Mouse (Mus musculus) embryonic facial prominence, embryonic 14.5 days (tissue): ENCODE measurements at regions not wholly inside any gene's neighbourhood (a gene's known extent, or its start where the extent isn't known, plus 50 kb on each side); places are given as distances from the start of the nearest gene placed in this dataset.

Experiments used
- ATAC-seq: fragments of 200-750 bp; cut with Nextera tagmentation; 2 replicates; pipeline ENCODE4 v1.8.0; 2017; ENCODE audit warnings: low read depth, moderate number of reproducible peaks, moderate TSS enrichment
- DNase-seq: peaks from one replicate; pipeline ENCODE4 v3.0.0-alpha.2; 2015; ENCODE audit warnings: low spot score
- H3K27ac ChIP-seq: fragments of 300-500 bp; sonication (generic); replicated peaks from 2 replicates; pipeline ENCODE4 v1.5.1; 2014; ENCODE audit warnings: low read depth, mild to moderate bottlenecking, low read length, moderate library complexity
- H3K27me3 ChIP-seq: fragments of 300-500 bp; sonication (generic); replicated peaks from 2 replicates; pipeline ENCODE4 v1.6.1; 2014; ENCODE audit warnings: low read length; ENCODE audit not compliant: control insufficient read depth, insufficient read depth
- H3K36me3 ChIP-seq: fragments of 300-500 bp; sonication (generic); 2 replicates; pipeline ENCODE4 v1.6.1; 2014; ENCODE audit warnings: low read length, mixed read lengths; ENCODE audit not compliant: control insufficient read depth, insufficient read depth
- H3K4me1 ChIP-seq: fragments of 300-500 bp; sonication (generic); 2 replicates; pipeline ENCODE4 v1.6.1; 2014; ENCODE audit warnings: antibody characterized with exemption, low read length; ENCODE audit not compliant: control insufficient read depth, insufficient read depth
- H3K4me2 ChIP-seq: fragments of 300-500 bp; sonication (generic); 2 replicates; pipeline ENCODE4 v1.6.1; 2014; ENCODE audit warnings: low read depth, mild to moderate bottlenecking, low read length, moderate library complexity, mixed read lengths
- H3K4me3 ChIP-seq: fragments of 300-500 bp; sonication (generic); 2 replicates; pipeline ENCODE4 v1.5.1; 2014; ENCODE audit warnings: low read depth, mild to moderate bottlenecking, low read length
- H3K9ac ChIP-seq: fragments of 300-500 bp; sonication (generic); 2 replicates; pipeline ENCODE4 v1.6.1; 2014; ENCODE audit warnings: low read depth, mild to moderate bottlenecking, low read length, moderate library complexity, mixed read lengths
- H3K9me3 ChIP-seq: fragments of 300-500 bp; sonication (generic); 2 replicates; pipeline ENCODE4 v1.6.1; 2016; ENCODE audit warnings: low read length; ENCODE audit not compliant: control insufficient read depth
- WGBS: fragments of 180-500 bp; shearing (Covaris S2); extraction: QIAGEN DNeasy Blood & Tissue Kit; methylation state at CpG from one replicate; pipeline ENCODE4 v1.1.7; 2014; 5-methylcytosine and 5-hydroxymethylcytosine counted together

DNA sequence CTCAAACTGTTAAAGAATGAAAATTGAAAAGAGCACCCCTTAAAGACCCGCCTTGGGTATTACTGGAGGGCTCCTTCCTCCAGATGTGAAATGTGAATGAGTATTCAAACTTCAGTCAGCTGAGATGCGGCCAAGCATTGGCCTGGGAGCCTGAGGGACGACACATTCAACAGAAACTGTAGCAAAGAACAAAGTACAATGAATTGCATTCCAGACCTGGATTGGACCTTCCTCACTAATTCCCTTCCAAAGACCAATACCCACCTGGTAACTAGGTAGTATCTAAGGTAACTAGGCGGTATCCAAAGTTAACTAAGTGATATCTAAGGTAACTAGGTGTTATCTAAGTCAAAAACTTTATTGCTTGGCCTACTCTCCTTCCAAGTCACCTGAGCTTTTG, 193.7 kb upstream of the Mkln1 start:
- Histone ChIP-seq H3K4me1 (no peaks in the 10 kb centered on the region), H3K27me3 (no peaks in the 10 kb centered on the region), H3K36me3 (no peaks in the 10 kb centered on the region), H3K4me3 (no peak overlapping the region), H3K9me3 (no peaks in the 10 kb centered on the region), H3K9ac (no peak overlapping the region), H3K27ac (no peak overlapping the region), H3K4me2 (no peak overlapping the region)
- 82% methylated on average over 4 of the region's 4 CpGs for WGBS
- ATAC-seq (no peak), DNase-seq (no peak)

DNA sequence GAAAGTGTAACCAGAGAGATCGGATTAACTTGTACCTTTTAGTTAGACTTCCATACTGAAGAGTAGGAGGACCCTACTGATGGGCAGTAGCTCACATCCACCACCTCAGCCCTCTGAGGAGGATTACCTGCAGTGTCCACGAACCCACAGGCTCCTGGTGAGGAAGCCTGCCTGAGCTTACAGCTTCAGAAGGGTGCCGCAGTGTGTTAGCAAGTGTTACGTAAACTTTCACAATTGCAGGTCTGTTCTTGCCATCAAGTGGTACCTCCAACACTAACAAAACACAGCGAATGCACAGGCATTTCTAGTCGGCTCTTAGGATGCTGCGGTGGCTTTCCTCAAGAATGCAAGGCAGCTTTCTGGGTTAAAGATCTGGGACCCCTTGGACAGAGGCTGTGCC, 192.4 kb upstream of the Mkln1 start:
- ATAC-seq, result no peak
- H3K27me3 ChIP-seq, result no peaks in the 10 kb centered on the region

DNA sequence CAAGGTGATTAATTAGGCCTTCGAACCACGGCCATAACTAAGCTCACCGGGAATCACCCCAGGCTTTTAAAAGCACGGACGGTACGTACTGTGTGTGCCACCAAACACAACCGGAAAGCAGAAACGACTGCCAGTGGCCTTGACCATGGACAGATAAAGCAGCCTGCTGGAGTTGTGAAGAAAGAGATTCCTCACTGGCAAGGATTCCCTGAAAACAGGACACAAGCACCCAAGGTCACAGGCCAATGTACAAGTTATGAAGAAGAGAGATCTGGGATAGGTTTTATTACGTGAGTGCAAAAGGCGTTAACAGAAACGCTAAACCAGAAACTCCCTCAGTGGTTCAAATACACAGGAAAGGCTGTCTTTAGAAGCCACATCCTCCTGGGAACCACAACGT, 191.3 kb upstream of the Mkln1 start:
- H3K9ac ChIP-seq, result no peak overlapping the region
- ATAC-seq, result no peak
- 82% methylated on average over 12 of the region's 12 CpGs for WGBS

More for the DNA sequence above, 192.4 kb upstream of the Mkln1 start:
- Histone ChIP-seq H3K36me3 (no peaks in the 10 kb centered on the region), H3K4me2 (no peak overlapping the region), H3K27ac (no peak overlapping the region), H3K4me1 (no peaks in the 10 kb centered on the region), H3K4me3 (no peak overlapping the region), H3K9me3 (no peaks in the 10 kb centered on the region), H3K9ac (no peak overlapping the region)
- DNase-seq, result peak; percentile 36
- 68% methylated on average over 7 of the region's 7 CpGs for WGBS

DNA sequence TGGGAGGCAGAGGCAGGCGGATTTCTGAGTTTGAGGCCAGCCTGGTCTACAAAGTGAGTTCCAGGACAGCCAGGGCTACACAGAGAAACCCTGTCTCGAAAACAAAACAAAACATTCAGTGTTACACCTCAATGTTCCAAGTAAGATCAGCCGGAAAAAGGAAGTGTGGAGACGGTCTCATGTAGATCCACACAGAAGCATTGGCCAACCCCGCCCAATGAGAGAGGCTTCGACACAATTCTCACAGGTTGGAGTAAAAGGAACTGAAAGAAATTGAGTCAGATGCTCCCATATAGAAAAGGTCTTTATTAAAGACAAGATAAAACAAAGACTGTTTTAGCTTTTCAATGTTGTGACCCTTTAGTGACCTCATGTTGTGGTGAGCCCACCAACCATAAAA, 190.3 kb upstream of the Mkln1 start:
- H3K9me3 ChIP-seq, result no peaks in the 10 kb centered on the region
- DNase-seq (no peak), ATAC-seq (no peak)
- no peak overlapping the region for H3K9ac ChIP-seq
- no peaks in the 10 kb centered on the region for H3K27me3 ChIP-seq
- H3K36me3 ChIP-seq, result no peaks in the 10 kb centered on the region
- no peak overlapping the region for H3K4me3 ChIP-seq
- WGBS, result 95% methylated on average over 6 of the region's 6 CpGs
- no peak overlapping the region for H3K4me2 ChIP-seq
- no peaks in the 10 kb centered on the region for H3K4me1 ChIP-seq
- no peak overlapping the region for H3K27ac ChIP-seq

More for the DNA sequence above, 191.3 kb upstream of the Mkln1 start:
- Histone ChIP-seq H3K4me1 (no peaks in the 10 kb centered on the region), H3K27me3 (no peaks in the 10 kb centered on the region), H3K9me3 (no peaks in the 10 kb centered on the region), H3K4me2 (no peak overlapping the region), H3K27ac (no peak overlapping the region), H3K36me3 (no peaks in the 10 kb centered on the region), H3K4me3 (no peak overlapping the region)
- no peak for DNase-seq

DNA sequence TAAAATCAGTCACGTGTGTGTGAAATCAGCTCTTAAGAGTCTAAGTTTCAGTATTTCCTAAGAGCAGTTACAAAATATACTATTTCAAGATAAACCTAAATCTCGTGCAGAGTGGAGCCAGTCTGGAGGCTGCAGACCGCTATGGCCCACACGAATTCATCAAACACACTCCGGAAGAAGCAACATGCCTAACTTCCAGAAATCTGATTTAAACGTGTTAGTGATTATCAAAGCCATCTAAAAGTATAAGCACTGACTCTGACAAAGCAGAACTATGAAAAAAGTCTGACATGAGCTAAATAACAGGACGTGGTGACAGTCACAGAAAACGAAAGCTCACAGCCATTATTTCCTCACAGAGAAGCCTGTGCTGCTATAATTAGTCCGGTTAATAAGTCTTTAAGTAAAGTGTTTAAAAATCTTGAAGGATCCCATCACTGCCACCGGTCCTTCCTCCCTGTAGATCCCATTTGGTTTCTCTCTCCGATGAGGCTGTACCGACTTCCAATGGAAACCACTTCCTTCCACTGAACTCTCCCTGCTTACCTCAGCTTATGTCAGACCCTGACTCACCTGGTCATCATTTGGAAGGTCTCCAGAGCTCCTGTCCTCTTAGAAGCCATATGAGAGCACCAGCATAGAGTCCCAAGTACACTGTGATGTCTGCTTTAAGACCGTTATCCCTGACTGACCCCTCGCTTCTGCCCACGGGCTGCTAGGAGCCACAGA, 189.0 kb upstream of the Mkln1 start:
- no peak overlapping the region for H3K4me2 ChIP-seq
- no peaks in the 10 kb centered on the region for H3K4me1 ChIP-seq
- 77% methylated on average over 15 of the region's 15 CpGs for WGBS
- DNase-seq, result no peak
- no peaks in the 10 kb centered on the region for H3K9me3 ChIP-seq
- no peak overlapping the region for H3K9ac ChIP-seq
- no peak overlapping the region for H3K4me3 ChIP-seq
- no peak for ATAC-seq
- 0 out of 2 replicates have a peak, but pooled peaks cover 4% of the 10 kb centered on the region for H3K27me3 ChIP-seq
- H3K36me3 ChIP-seq, result no peaks in the 10 kb centered on the region
- no peak overlapping the region for H3K27ac ChIP-seq

DNA sequence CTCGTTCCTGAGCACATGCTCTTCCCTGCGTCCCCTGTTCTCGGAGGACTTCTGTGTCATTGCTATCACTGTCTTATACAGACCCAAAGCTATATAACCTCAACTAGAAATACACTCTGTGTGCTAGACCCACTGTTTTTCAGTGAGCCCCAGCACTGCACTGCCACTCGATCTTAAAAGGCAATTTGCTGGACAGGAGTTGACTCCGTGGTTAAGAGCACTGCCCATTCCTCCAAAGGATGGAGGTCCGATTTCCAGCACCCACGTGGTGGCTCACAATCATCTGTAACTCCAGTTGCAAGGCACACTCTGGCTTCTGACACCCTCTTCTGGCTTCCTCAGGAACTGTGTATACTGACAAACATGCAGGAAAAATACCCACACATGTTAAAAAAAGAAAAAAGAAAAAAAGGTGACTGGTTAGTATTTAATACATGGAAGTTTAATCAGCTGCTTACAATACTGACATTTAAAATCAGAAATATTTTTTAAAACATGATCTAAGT, 188.3 kb upstream of the Mkln1 start:
- Histone ChIP-seq H3K4me3 (no peak overlapping the region), H3K4me1 (no peaks in the 10 kb centered on the region), H3K9me3 (no peaks in the 10 kb centered on the region), H3K27me3 (peaks cover 10% of the 10 kb centered on the region; the same call in 1 of the 2 replicates), H3K36me3 (no peaks in the 10 kb centered on the region), H3K9ac (no peak overlapping the region), H3K4me2 (no peak overlapping the region), H3K27ac (no peak overlapping the region)
- no peak for ATAC-seq
- DNase-seq, result no peak
- WGBS, result 64% methylated on average over 7 of the region's 7 CpGs

DNA sequence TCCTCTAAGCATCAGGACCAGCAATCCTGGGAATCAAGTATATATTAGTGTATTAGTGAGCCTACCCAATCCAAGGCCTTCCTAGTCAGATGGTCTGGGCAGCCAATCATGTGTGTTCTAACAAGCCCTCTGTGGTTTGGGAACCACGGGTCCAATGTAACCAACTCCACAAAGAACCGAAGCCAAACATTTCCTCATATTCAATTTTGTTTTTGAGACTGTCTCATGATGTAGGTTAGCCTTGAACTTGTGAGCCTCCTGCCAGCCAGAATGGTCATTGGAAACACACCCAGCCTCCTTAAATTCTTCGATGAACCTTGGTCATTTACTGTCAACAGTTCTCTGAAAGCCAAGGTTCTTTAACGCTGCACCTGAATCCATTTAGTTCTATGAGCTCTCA, 187.4 kb upstream of the Mkln1 start:
- no peak overlapping the region for H3K27ac ChIP-seq
- no peak overlapping the region for H3K9ac ChIP-seq
- peaks cover 18% of the 10 kb centered on the region for H3K27me3 ChIP-seq
- H3K36me3 ChIP-seq, result no peaks in the 10 kb centered on the region
- H3K4me3 ChIP-seq, result no peak overlapping the region
- H3K4me1 ChIP-seq, result no peaks in the 10 kb centered on the region
- H3K9me3 ChIP-seq, result no peaks in the 10 kb centered on the region
- no peak overlapping the region for H3K4me2 ChIP-seq
- DNase-seq (no peak), ATAC-seq (no peak)
- 78% methylated on average over 4 of the region's 4 CpGs for WGBS

DNA sequence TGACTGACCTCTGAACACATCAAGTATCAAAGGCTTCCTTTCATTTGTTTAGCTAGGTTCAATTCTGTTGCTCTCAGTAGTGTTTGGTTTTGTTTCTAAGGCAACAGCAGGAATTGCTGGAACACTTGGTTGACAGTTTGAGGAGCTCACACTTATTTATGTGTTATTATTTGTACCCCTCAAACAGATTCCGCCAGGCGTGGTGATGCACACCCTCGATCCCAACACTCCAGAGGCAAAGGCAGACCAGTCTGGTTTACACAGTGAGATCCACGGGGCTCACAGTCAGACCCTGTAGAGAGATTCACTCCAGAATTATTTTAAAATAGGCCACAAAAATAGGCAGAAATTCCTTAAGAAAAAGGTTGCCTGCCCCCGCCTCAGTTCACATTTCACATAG, 186.9 kb upstream of the Mkln1 start:
- ATAC-seq, result no peak
- Histone ChIP-seq H3K4me3 (no peak overlapping the region), H3K27ac (no peak overlapping the region), H3K4me2 (no peak overlapping the region), H3K27me3 (peaks cover 23% of the 10 kb centered on the region), H3K9me3 (no peaks in the 10 kb centered on the region), H3K36me3 (no peaks in the 10 kb centered on the region), H3K9ac (no peak overlapping the region), H3K4me1 (peaks cover under 1% of the 10 kb centered on the region; the same call in 1 of the 2 replicates)
- 75% methylated on average over 5 of the region's 5 CpGs for WGBS
- no peak for DNase-seq

DNA sequence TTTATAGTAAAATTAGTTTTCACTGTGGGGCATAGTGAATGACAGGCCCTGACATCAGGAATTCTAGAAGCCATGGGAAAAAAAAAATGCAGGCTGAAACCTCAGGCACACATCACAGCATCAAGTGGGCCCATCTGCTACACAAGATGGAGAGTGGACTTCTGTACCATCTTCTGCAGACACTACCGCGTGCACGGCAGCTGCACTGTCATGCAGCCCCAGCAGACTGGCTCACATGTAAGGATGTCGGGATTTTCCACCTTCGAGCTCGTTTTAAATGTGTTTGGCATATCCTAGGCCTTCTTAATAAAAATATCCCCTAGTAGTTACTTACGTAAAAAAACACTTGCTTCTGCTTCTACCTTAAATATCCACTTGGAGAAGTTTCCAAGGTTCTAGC, 186.5 kb upstream of the Mkln1 start:
- whole genome bisulfite sequencing, result 86% methylated on average over 7 of the region's 7 CpGs
- Histone ChIP-seq H3K9ac (no peak overlapping the region), H3K4me2 (no peak overlapping the region), H3K4me1 (peaks cover 5% of the 10 kb centered on the region), H3K36me3 (no peaks in the 10 kb centered on the region), H3K27ac (no peak overlapping the region), H3K4me3 (no peak overlapping the region), H3K27me3 (peaks cover 28% of the 10 kb centered on the region), H3K9me3 (no peaks in the 10 kb centered on the region)
- ATAC-seq (no peak), DNase-seq (no peak)
